Mouse (Mus musculus): ENCODE measurements at regions not wholly inside any gene's neighbourhood (a gene's known extent, or its start where the extent isn't known, plus 50 kb on each side); places are given as distances from the start of the nearest gene placed in this dataset.

GRCm38 (mm10) chr1:137591295-137591694 lies 584.2 kb downstream of the Ptprc start:
- WGBS = 66% methylated on average over 3 of the region's 3 CpGs
- Histone ChIP-seq H3K4me2 (replicated peaks; ENCODE audit: low read depth) (no peak overlapping the region), H3K36me3 (ENCODE audit: control insufficient read depth, insufficient read depth) (no peaks in the 10 kb centered on the region)

GRCm38 (mm10) chr1:137588304-137589300 lies 586.9 kb downstream of the Ptprc start:
- no peak overlapping the region for H3K27ac ChIP-seq (ENCODE audit: low read depth, low read length)

More at GRCm38 (mm10) chr1:137591295-137591694, 584.2 kb downstream of the Ptprc start:
- Histone ChIP-seq H3K9ac (ENCODE audit: low read depth, low read length) (no peak overlapping the region), H3K9me3 (ENCODE audit: control insufficient read depth) (no peaks in the 10 kb centered on the region), H3K27ac (ENCODE audit: low read depth, low read length) (no peak overlapping the region), H3K4me3 (ENCODE audit: low read depth, low read length) (no peak overlapping the region), H3K27me3 (replicated peaks; ENCODE audit: control insufficient read depth, insufficient read depth, low read length) (no peaks in the 10 kb centered on the region), H3K4me1 (replicated peaks; ENCODE audit: control insufficient read depth, insufficient read depth, low read length) (no peaks in the 10 kb centered on the region)
- no peak for ATAC-seq
- no peak for TF ChIP-seq CTCF (IDR thresholded peaks at IDR 0.05; ENCODE audit: low read depth)

GRCm38 (mm10) chr1:137587481-137588228 lies 587.9 kb downstream of the Ptprc start:
- Histone ChIP-seq H3K9ac (ENCODE audit: low read depth, low read length) (no peak overlapping the region), H3K27ac (ENCODE audit: low read depth, low read length) (no peak overlapping the region), H3K4me1 (replicated peaks; ENCODE audit: control insufficient read depth, insufficient read depth, low read length) (no peaks in the 10 kb centered on the region), H3K36me3 (ENCODE audit: control insufficient read depth, insufficient read depth) (no peaks in the 10 kb centered on the region), H3K4me3 (ENCODE audit: low read depth, low read length) (no peak overlapping the region), H3K4me2 (replicated peaks; ENCODE audit: low read depth) (no peak overlapping the region), H3K27me3 (replicated peaks; ENCODE audit: control insufficient read depth, insufficient read depth, low read length) (no peaks in the 10 kb centered on the region), H3K9me3 (ENCODE audit: control insufficient read depth) (no peaks in the 10 kb centered on the region)
- 87% methylated on average over 12 of the region's 12 CpGs for WGBS
- ATAC-seq = no peak
- no peak for TF ChIP-seq CTCF (IDR thresholded peaks at IDR 0.05; ENCODE audit: low read depth)

More at GRCm38 (mm10) chr1:137588304-137589300, 586.9 kb downstream of the Ptprc start:
- ATAC-seq = no peak
- no peak for TF ChIP-seq CTCF (IDR thresholded peaks at IDR 0.05; ENCODE audit: low read depth)
- no peak overlapping the region for H3K4me3 ChIP-seq (ENCODE audit: low read depth, low read length)
- H3K27me3 ChIP-seq (replicated peaks; ENCODE audit: control insufficient read depth, insufficient read depth, low read length) = no peaks in the 10 kb centered on the region
- H3K36me3 ChIP-seq (ENCODE audit: control insufficient read depth, insufficient read depth) = no peaks in the 10 kb centered on the region
- H3K4me2 ChIP-seq (replicated peaks; ENCODE audit: low read depth) = no peak overlapping the region
- H3K4me1 ChIP-seq (replicated peaks; ENCODE audit: control insufficient read depth, insufficient read depth, low read length) = no peaks in the 10 kb centered on the region
- 72% methylated on average over 6 of the region's 6 CpGs for WGBS
- H3K9me3 ChIP-seq (ENCODE audit: control insufficient read depth) = no peaks in the 10 kb centered on the region
- no peak overlapping the region for H3K9ac ChIP-seq (ENCODE audit: low read depth, low read length)

- no peak overlapping the region for H3K4me3 ChIP-seq (ENCODE audit: low read depth, low read length)
Measured at GRCm38 (mm10) chr1:137584696-137585095, 590.8 kb downstream of the Ptprc start.

GRCm38 (mm10) chr1:137584104-137584675 lies 591.3 kb downstream of the Ptprc start:
- no peaks in the 10 kb centered on the region for H3K9me3 ChIP-seq (ENCODE audit: control insufficient read depth)
- ATAC-seq = no peak
- H3K4me2 ChIP-seq (replicated peaks; ENCODE audit: low read depth) = no peak overlapping the region
- no peak overlapping the region for H3K9ac ChIP-seq (ENCODE audit: low read depth, low read length)
- no peak overlapping the region for H3K4me3 ChIP-seq (ENCODE audit: low read depth, low read length)
- WGBS = 89% methylated on average over 13 of the region's 13 CpGs
- H3K27ac ChIP-seq (ENCODE audit: low read depth, low read length) = no peak overlapping the region
- no peaks in the 10 kb centered on the region for H3K36me3 ChIP-seq (ENCODE audit: control insufficient read depth, insufficient read depth)
- no peak for TF ChIP-seq CTCF (IDR thresholded peaks at IDR 0.05; ENCODE audit: low read depth)
- H3K4me1 ChIP-seq (replicated peaks; ENCODE audit: control insufficient read depth, insufficient read depth, low read length) = no peaks in the 10 kb centered on the region
- H3K27me3 ChIP-seq (replicated peaks; ENCODE audit: control insufficient read depth, insufficient read depth, low read length) = no peaks in the 10 kb centered on the region

More at GRCm38 (mm10) chr1:137584696-137585095, 590.8 kb downstream of the Ptprc start:
- Histone ChIP-seq H3K9me3 (ENCODE audit: control insufficient read depth) (no peaks in the 10 kb centered on the region), H3K27ac (ENCODE audit: low read depth, low read length) (no peak overlapping the region), H3K4me2 (replicated peaks; ENCODE audit: low read depth) (no peak overlapping the region), H3K27me3 (replicated peaks; ENCODE audit: control insufficient read depth, insufficient read depth, low read length) (no peaks in the 10 kb centered on the region), H3K36me3 (ENCODE audit: control insufficient read depth, insufficient read depth) (no peaks in the 10 kb centered on the region), H3K9ac (ENCODE audit: low read depth, low read length) (no peak overlapping the region), H3K4me1 (replicated peaks; ENCODE audit: control insufficient read depth, insufficient read depth, low read length) (no peaks in the 10 kb centered on the region)
- ATAC-seq = no peak
- no peak for TF ChIP-seq CTCF (IDR thresholded peaks at IDR 0.05; ENCODE audit: low read depth)
- 71% methylated on average over 6 of the region's 6 CpGs for WGBS

- no peak overlapping the region for H3K4me3 ChIP-seq (ENCODE audit: low read depth, low read length)
- no peak for TF ChIP-seq CTCF (IDR thresholded peaks at IDR 0.05; ENCODE audit: low read depth)
- no peaks in the 10 kb centered on the region for H3K27me3 ChIP-seq (replicated peaks; ENCODE audit: control insufficient read depth, insufficient read depth, low read length)
- ATAC-seq = no peak
- no peaks in the 10 kb centered on the region for H3K4me1 ChIP-seq (replicated peaks; ENCODE audit: control insufficient read depth, insufficient read depth, low read length)
- no peak overlapping the region for H3K9ac ChIP-seq (ENCODE audit: low read depth, low read length)
- H3K27ac ChIP-seq (ENCODE audit: low read depth, low read length) = no peak overlapping the region
- no peak overlapping the region for H3K4me2 ChIP-seq (replicated peaks; ENCODE audit: low read depth)
- no peaks in the 10 kb centered on the region for H3K36me3 ChIP-seq (ENCODE audit: control insufficient read depth, insufficient read depth)
- 73% methylated on average over 1 of the region's 1 CpGs for WGBS
- H3K9me3 ChIP-seq (ENCODE audit: control insufficient read depth) = no peaks in the 10 kb centered on the region
Measured at GRCm38 (mm10) chr1:137577639-137578038, 597.9 kb downstream of the Ptprc start.
